Mouse (Mus musculus): ENCODE measurements around the gene Sf1.

DNA sequence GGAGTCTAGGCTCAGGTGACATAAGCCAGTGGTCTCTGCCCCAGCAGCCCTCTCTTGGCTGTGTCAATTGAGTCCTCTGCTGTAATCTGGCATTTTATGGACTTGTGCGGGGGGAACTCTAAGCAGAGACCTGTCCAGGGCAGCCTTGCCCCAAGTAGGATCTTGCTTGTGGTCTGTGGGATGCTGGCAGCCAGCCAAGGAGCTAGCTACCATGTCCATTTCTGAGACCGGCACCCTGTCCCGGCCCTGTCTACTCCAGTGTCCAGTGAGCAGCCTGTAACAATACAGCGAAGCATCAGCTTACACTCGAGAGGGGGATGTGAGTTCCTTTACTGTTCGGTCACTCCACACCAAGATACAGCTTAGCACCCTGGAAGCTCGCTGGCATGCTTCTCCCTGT lies 9.5 kb upstream of the Sf1 start:
- TF ChIP-seq CTCF (IDR thresholded peaks at IDR 0.05) (no peak), EP300 (IDR thresholded peaks at IDR 0.05) (no peak)

Data from lung, postnatal 0 days (tissue).